Mouse (Mus musculus) left cerebral cortex, postnatal 14 days (tissue): ENCODE data around the gene Smarcad1. TPM values are rescaled to one million over a fixed set of nuclear protein-coding genes. Genes with fewer than 3 reads are reported as not detected.
A peak's percentile ranks its signal among the peaks of the same experiment; 100 is the strongest.
"Not testable (repeated sequence)": the region's sequence is repeated elsewhere in the genome, so short reads cannot be mapped to it uniquely, and the experiment has no call there.

Experiments used
- DNase-seq, 2 experiments: peaks; one replicate each; pipeline ENCODE4 v3.0.0; 2021 to 2022; ENCODE audit warnings: low spot score in 2 of 2, mixed read lengths in 1 of 2
- intact Hi-C: fragments of 180-260 bp; cut with DNase I; formaldehyde crosslinking; loops from one replicate; pipeline ENCODE4 v1.15.1; 2025
- long read RNA-seq, 2 experiments: library from polyadenylated mRNA; stranded (forward); transcript quantifications; one replicate each; pipeline ENCODE4 v2.0.0; 2021
- total RNA-seq, 2 experiments: library from RNA; stranded (reverse); gene quantifications; 2 replicates each; pipeline ENCODE4 v1.2.3; 2021

The Smarcad1 gene
- 10 to 100 TPM; 35.2 to 39.1 TPM for total RNA-seq
- long read RNA-seq, experiment 1, full-length matches to known transcripts = 11 of 20 reads
- long read RNA-seq, experiment 1, partial matches to known transcripts = 5 of 20 reads
- long read RNA-seq, experiment 1, other reads (novel, unspliced or antisense) = 4 of 20 reads
- long read RNA-seq, experiment 2, full-length matches to known transcripts = 7 of 18 reads
- long read RNA-seq, experiment 2, partial matches to known transcripts = 5 of 18 reads
- long read RNA-seq, experiment 2, other reads (novel, unspliced or antisense) = 6 of 18 reads

DNA sequence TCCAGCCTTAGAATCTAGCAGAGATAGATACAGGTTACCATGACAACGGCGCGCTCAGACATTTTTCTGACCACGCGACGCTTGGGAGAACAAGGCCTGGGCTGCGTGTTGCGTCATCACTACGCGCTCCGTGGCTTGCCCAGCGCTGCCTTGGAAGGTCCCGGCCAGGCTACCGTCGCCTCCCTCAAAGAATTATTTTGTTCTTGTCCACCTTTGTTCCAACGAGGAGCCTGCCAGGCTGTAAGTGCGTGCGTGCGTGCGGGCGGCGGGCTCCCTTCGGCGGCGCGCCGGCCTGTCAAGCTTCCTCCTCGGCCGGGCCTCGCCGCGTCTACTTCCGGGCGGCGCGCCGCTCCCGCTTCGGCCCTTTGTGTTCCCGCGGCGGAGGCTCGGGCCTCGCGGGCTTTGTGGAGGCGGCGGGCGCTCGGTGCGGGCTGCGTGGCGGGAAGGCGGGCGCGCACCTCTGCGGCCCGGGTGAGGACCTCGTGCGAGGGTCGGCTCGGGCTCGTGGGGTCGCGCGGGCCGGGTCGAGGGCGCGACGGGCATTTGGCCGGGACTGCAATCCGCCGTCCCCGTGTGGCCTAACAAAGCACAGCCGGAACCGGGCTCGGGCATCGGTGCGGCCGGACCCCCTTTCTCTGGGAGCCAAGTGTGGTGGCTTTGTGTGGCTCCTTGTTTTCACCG is at the start of gene Smarcad1:
TSS of gene Smarcad1 (plus strand) at position 93 of the 681 bp plus-strand sequence.
- peak; percentile 95 to 96 for DNase-seq
- intact Hi-C loops = no loop called here

GRCm38 (mm10) chr6:64996824-64997421 is 45.5 kb upstream of the Smarcad1 start:
- intact Hi-C loops = loop anchor here (5.0 kb wide), 2 partner anchors 180 to 310 kb away; no protein-coding TSS in a partner anchor
- peak; percentile 25 to 31 for DNase-seq

- intact Hi-C loops = loop anchor here (5.0 kb wide), 2 partner anchors 181 to 311 kb away; no protein-coding TSS in a partner anchor
Measured at GRCm38 (mm10) chr6:64997805-64998204, 44.6 kb upstream of the Smarcad1 start.

DNA sequence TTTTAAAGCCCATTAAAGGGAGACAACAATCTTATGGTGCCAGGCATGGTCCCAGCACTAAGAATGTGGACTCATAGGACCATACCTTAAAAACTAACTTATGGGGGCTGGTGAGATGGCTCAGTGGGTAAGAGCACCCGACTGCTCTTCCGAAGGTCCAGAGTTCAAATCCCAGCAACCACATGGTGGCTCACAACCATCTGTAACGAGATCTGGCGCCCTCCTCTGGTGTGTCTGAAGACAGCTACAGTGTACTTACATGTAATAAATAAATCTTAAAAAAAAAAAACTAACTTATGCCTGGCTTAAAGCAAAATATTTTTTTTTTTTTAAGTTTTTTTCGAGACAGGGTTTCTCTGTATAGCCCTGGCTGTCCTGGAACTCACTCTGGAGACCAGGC is 41.6 kb upstream of the Smarcad1 start:
- DNase-seq, intact Hi-C loops: not testable (repeated sequence)

More at GRCm38 (mm10) chr6:64997805-64998204, 44.6 kb upstream of the Smarcad1 start:
- peak in 1 of 2 experiments; percentile 1 for DNase-seq

- intact Hi-C loops = no loop called here
Measured at GRCm38 (mm10) chr6:65002196-65002595, 40.2 kb upstream of the Smarcad1 start.

GRCm38 (mm10) chr6:65008836-65009235 is 33.5 kb upstream of the Smarcad1 start:
- intact Hi-C loops = no loop called here
- DNase-seq = no peak

More at GRCm38 (mm10) chr6:65002196-65002595, 40.2 kb upstream of the Smarcad1 start:
- DNase-seq = no peak

- intact Hi-C loops = no loop called here
- DNase-seq = no peak
Measured at GRCm38 (mm10) chr6:65011444-65011990, 30.9 kb upstream of the Smarcad1 start.

- intact Hi-C loops = no loop called here
- DNase-seq = no peak
Measured at GRCm38 (mm10) chr6:65012142-65012541, 30.2 kb upstream of the Smarcad1 start.

DNA sequence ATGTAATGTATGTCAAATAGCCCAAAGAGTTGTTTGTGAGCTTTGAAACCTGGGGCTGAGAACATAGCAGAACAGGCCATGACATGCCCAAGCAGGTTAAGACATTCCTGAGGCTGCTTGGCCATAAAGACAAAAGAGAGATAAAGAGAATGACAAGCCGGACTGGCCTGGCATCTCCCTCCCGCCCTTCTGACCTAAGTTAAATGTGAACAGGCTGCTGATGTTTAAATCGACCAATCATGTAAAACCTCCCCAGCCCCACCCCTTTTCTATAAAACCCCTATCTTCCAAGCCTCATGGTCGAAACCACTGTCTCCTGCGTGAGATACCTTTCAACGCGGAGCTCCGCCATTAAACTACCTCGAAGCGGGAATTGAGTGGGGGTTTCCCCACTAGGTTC is 24.8 kb upstream of the Smarcad1 start:
- intact Hi-C loops = no loop called here
- DNase-seq = no peak

GRCm38 (mm10) chr6:65018966-65019365 is 23.4 kb upstream of the Smarcad1 start:
- DNase-seq, intact Hi-C loops: not testable (repeated sequence)

DNA sequence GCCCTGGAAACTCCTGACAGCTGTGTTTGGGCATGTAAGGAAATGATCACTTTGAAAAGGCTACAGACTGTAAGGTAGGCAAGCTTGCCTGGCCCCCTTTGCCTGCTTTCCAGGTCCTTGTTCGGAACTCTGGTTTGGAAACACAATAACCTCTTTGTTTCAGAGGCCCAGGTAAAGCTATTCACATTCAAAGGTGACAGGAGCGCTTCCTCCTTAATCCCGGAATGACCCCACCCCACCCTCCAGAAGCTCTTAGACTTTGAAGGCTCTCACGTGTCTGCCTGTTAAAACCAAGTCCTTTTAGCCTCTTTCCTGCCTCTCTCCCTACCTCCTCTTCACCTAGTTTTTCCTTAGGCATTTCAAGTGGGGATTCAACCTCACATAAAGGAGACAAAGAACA is 20.5 kb upstream of the Smarcad1 start:
- intact Hi-C loops = no loop called here
- no peak for DNase-seq

- intact Hi-C loops = no loop called here
- DNase-seq = no peak
Measured at GRCm38 (mm10) chr6:65023053-65023452, 19.3 kb upstream of the Smarcad1 start.

DNA sequence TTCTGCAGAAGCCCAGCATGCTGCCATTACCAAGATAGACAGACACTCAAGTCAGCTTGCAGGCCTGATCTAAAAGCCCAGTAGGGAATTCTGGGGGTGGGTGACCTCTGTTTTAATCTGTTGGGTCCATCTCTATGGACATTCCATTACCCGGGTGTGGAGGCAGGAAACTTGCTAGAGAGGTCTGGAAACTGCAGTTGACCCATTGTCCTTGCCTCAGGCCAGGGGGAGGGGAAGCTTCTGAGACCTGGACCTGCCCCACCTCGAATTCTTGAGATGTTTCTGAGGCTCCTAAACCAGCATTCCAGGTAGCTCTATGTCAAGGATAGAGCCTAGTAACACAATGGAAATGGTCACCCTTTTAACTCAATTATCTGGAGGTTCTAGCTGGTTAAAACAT is 17.7 kb upstream of the Smarcad1 start:
- no peak for DNase-seq
- intact Hi-C loops = no loop called here

- intact Hi-C loops = no loop called here
- no peak for DNase-seq
Measured at GRCm38 (mm10) chr6:65025130-65025529, 17.3 kb upstream of the Smarcad1 start.

DNA sequence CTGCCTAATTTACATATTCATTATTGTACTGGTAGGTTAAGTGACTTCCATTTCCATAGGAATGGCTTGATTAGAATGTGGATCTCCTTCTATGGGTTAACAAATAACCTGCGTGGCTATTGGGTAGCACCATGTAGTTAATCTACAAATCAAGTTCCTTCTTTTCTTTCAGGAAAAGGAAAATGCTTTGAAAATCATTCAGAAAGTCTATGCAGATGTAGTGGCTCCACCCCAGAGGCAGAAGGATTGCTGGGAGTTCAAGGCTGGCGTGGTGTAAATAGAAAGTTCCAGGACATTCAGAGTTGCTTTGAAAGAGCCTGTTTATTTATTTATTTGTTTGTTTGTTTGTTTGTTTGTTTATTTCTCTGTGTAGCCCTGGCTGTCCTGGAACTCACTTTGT is 7.7 kb upstream of the Smarcad1 start:
- intact Hi-C loops = no loop called here
- no peak for DNase-seq

- intact Hi-C loops = no loop called here
Measured at GRCm38 (mm10) chr6:65035469-65035868, 6.9 kb upstream of the Smarcad1 start.

DNA sequence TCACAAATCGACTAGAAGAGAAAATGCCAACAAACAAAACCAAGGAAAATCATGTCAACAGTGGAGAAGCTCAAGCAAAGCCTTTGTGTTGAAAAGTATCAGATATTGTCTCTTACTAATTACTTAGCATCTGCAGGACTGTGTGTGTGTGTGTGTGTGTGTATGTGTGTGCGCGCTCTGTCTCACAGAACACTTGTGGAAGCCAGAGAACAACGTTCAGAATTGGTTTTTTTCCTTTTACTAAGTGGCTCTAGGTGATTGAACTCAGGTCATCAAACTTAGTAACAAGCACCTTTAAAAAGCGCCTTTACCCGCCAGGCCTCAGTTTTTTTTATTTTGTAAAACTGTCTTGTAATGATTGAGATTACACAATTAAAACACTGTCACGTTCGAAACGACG is 451 bp upstream of the Smarcad1 start:
- intact Hi-C loops = no loop called here
- peak; percentile 8 to 44 for DNase-seq

More at GRCm38 (mm10) chr6:65035469-65035868, 6.9 kb upstream of the Smarcad1 start:
- no peak for DNase-seq

DNA sequence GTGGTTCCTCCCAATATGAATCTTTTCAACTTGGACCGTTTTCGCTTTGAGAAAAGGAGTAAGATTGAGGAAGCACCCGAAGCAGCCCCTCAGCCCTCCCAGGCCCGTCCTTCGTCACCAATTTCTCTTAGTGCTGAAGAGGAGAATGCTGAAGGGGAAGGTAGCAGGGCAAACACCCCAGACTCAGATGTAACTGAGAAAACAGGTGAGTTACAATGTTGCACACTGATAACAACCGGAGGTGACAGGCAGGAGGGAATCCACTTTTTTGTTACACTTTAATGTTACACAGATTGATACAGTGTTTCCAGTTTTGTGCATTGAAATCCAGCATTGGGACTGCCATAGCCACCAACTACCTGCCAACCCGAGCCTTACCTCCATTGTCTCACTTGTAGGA is 858 bp downstream of the Smarcad1 start:
- intact Hi-C loops = no loop called here
- DNase-seq = no peak

DNA sequence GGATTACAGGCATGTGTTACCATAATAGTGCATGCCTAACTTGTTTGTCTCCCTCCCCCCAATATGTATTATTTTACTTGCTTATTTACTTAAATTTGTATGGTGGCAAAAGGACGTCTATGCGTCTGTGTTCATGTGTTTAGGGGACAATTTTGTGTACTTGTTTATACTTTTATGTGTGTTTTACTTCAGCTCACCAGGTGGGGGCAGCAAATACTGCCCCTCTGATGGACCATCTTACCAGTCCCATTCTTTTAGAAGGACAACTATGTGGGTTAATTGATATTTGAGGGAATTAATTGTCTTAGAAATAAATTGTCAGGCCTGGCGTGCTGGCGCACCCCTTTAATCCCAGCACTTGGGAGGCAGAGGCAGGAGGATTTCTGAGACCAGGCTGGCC is 6.7 kb downstream of the Smarcad1 start:
- no peak for DNase-seq
- intact Hi-C loops = no loop called here

- intact Hi-C loops = no loop called here
Measured at GRCm38 (mm10) chr6:65056620-65057019, 14.2 kb downstream of the Smarcad1 start.

More at GRCm38 (mm10) chr6:65056620-65057019, 14.2 kb downstream of the Smarcad1 start:
- DNase-seq = no peak
